Mouse (Mus musculus): ENCODE measurements around the gene Psmd3. TPM values are rescaled to one million over a fixed set of nuclear protein-coding genes. Genes with fewer than 3 reads are reported as not detected.

Psmd3 gene
- 145 and 178 TPM in 2 replicates for polyA plus RNA-seq (2012)

GRCm38 (mm10) chr11:98681786-98682745, at the start of gene Psmd3:
Gene Psmd3, plus strand, starts transcription at chr11:98682554.

GRCm38 (mm10) chr11:98646459-98646858, 35.9 kb upstream of the Psmd3 start, which contains the start of gene Gsdma2:
Gene Gsdma2, plus strand, starts transcription at chr11:98646759.

GRCm38 (mm10) chr11:98664091-98664490, 18.3 kb upstream of the Psmd3 start, which contains the start of gene Gsdma:
Gene Gsdma, plus strand, starts transcription at chr11:98664351.

GRCm38 (mm10) chr11:98701213-98701670, 18.9 kb downstream of the Psmd3 start, which contains the start of gene Csf3:
Gene Csf3, plus strand, starts transcription at chr11:98701263.

GRCm38 (mm10) chr11:98729119-98729588, 46.8 kb downstream of the Psmd3 start, which contains the start of gene Med24:
Gene Med24, minus strand, starts transcription at chr11:98729435.

GRCm38 (mm10) chr11:98740393-98741050, 58.2 kb downstream of the Psmd3 start, which contains the start of gene Thra:
Gene Thra, plus strand, starts transcription at chr11:98740638.

Other genes starting within 250 kb of the Psmd3 start
- gene Mien1, start 243.6 kb upstream of the Psmd3 start, polyA plus RNA-seq (2012): 57.5 and 63.4 TPM in 2 replicates
- 0.75 and 2.6 TPM in 2 replicates for gene Grb7, start 236.2 kb upstream of the Psmd3 start, polyA plus RNA-seq (2012)
- gene Ikzf3, start 136.5 kb upstream of the Psmd3 start, polyA plus RNA-seq (2012): 0.79 and 0.83 TPM in 2 replicates
- 0.17 and 0.28 TPM in 2 replicates for gene Zpbp2, start 131.5 kb upstream of the Psmd3 start, polyA plus RNA-seq (2012)
- gene Ormdl3, start 95.2 kb upstream of the Psmd3 start, polyA plus RNA-seq (2012): 22.3 and 28.1 TPM in 2 replicates
- 0.12 TPM in 1 of 2 replicates, not detected in the other for gene Lrrc3c, start 84.3 kb upstream of the Psmd3 start, polyA plus RNA-seq (2012)
- gene Gm12355, start 56.9 kb upstream of the Psmd3 start, polyA plus RNA-seq (2012): not detected in 2 replicates
- gene Gsdma3, start 56.2 kb upstream of the Psmd3 start, polyA plus RNA-seq (2012): not detected in 2 replicates
- gene Gsdma2, start 35.8 kb upstream of the Psmd3 start, polyA plus RNA-seq (2012): not detected in 2 replicates
- gene Gsdma, start 18.2 kb upstream of the Psmd3 start, polyA plus RNA-seq (2012): 0.05 TPM in 1 of 2 replicates, not detected in the other
- 0.08 and 0.45 TPM in 2 replicates for gene Csf3, start 18.7 kb downstream of the Psmd3 start, polyA plus RNA-seq (2012)
- gene Med24, start 46.9 kb downstream of the Psmd3 start, polyA plus RNA-seq (2012): 92.5 and 107 TPM in 2 replicates
- 76.8 and 81.3 TPM in 2 replicates for gene Thra, start 58.1 kb downstream of the Psmd3 start, polyA plus RNA-seq (2012)
- gene Nr1d1, start 92.8 kb downstream of the Psmd3 start, polyA plus RNA-seq (2012): 6.6 and 10.2 TPM in 2 replicates
- 72.9 and 73.6 TPM in 2 replicates for gene Msl1, start 113.0 kb downstream of the Psmd3 start, polyA plus RNA-seq (2012)
- gene Casc3, start 122.4 kb downstream of the Psmd3 start, polyA plus RNA-seq (2012): 35.5 and 41.4 TPM in 2 replicates
- 0.75 and 1.0 TPM in 2 replicates for gene Rapgefl1, start 154.2 kb downstream of the Psmd3 start, polyA plus RNA-seq (2012)
- 24.6 and 26.7 TPM in 2 replicates for gene Wipf2, start 181.1 kb downstream of the Psmd3 start, polyA plus RNA-seq (2012)
- gene Cdc6, start 225.2 kb downstream of the Psmd3 start, polyA plus RNA-seq (2012): 2.5 and 3.2 TPM in 2 replicates
- 63.7 and 64.3 TPM in 2 replicates for gene Rara, start 245.3 kb downstream of the Psmd3 start, polyA plus RNA-seq (2012)